Mouse (Mus musculus) heart, postnatal 0 days (tissue): ENCODE results near the gene Agap3. TPM values are rescaled to one million over a fixed set of nuclear protein-coding genes. Genes with fewer than 3 reads are reported as not detected.

Experiments
- ATAC-seq: fragments of 200-750 bp; cut with Nextera tagmentation; 2 replicates; pipeline ENCODE4 v1.8.0; 2017; ENCODE audit warnings: low read depth, moderate number of reproducible peaks, moderate library complexity; ENCODE audit not compliant: insufficient read depth
- DNase-seq: peaks from one replicate; pipeline ENCODE4 v3.0.0-alpha.2; 2016; ENCODE audit warnings: low spot score
- H3K27ac ChIP-seq: fragments of 300-500 bp; sonication (generic); 2 replicates; pipeline ENCODE4 v1.5.1; 2014; ENCODE audit warnings: low read depth, mild to moderate bottlenecking
- H3K27me3 ChIP-seq: fragments of 300-500 bp; sonication (generic); 2 replicates; pipeline ENCODE4 v1.6.1; 2014; ENCODE audit warnings: low read length, mixed read lengths; ENCODE audit not compliant: control insufficient read depth, insufficient read depth
- H3K36me3 ChIP-seq: fragments of 300-500 bp; sonication (generic); replicated peaks from 2 replicates; pipeline ENCODE4 v1.6.1; 2014; ENCODE audit warnings: low read length, mixed read lengths; ENCODE audit not compliant: control insufficient read depth, insufficient read depth
- H3K4me1 ChIP-seq: fragments of 300-500 bp; sonication (generic); 2 replicates; pipeline ENCODE4 v1.6.1; 2014; ENCODE audit warnings: antibody characterized with exemption; ENCODE audit not compliant: control insufficient read depth, insufficient read depth
- H3K4me2 ChIP-seq: fragments of 300-500 bp; sonication (generic); 2 replicates; pipeline ENCODE4 v1.6.1; 2014; ENCODE audit warnings: low read depth, mild to moderate bottlenecking, low read length, moderate library complexity
- H3K4me3 ChIP-seq: fragments of 300-500 bp; sonication (generic); 2 replicates; pipeline ENCODE4 v1.5.1; 2014; ENCODE audit warnings: low read depth, low read length
- H3K9ac ChIP-seq: fragments of 300-500 bp; sonication (generic); replicated peaks from 2 replicates; pipeline ENCODE4 v1.6.1; 2014; ENCODE audit warnings: low read depth, low read length, mixed read lengths
- H3K9me3 ChIP-seq: fragments of 300-500 bp; sonication (generic); replicated peaks from 2 replicates; pipeline ENCODE4 v1.6.1; 2016; ENCODE audit warnings: low read length; ENCODE audit not compliant: control insufficient read depth
- CTCF ChIP-seq: IDR thresholded peaks from 2 replicates; pipeline ENCODE4 v1.5.1; 2016; ENCODE audit warnings: antibody characterized with exemption, control low read depth, low read depth
- EP300 ChIP-seq: IDR thresholded peaks from 2 replicates; pipeline ENCODE4 v1.6.1; 2016; ENCODE audit warnings: antibody characterized with exemption, low read depth
- WGBS: fragments of 180-500 bp; shearing (Covaris S2); extraction: QIAGEN DNeasy Blood & Tissue Kit; methylation state at CpG from one replicate; pipeline ENCODE4 v1.1.7; 2014; 5-methylcytosine and 5-hydroxymethylcytosine counted together
- polyA plus RNA-seq: library from polyadenylated mRNA; unstranded; fragments of >200 nt; fragmentation: Nextera tagmentation; extraction: Ambion mirVana; gene quantifications from 2 replicates; pipeline ENCODE4 v1.2.1, GENCODE M21; 2015
- total RNA-seq: library from RNA; depleted of rRNA; stranded (reverse); fragments of >200 nt; gene quantifications from 2 replicates; pipeline ENCODE4 v1.2.3, GENCODE M21; 2014; ENCODE audit warnings: low replicate concordance; rRNA removed

The Agap3 gene
- 39.3 and 40.6 TPM in 2 replicates for total RNA-seq
- polyA plus RNA-seq: 15.6 and 18.3 TPM in 2 replicates

DNA sequence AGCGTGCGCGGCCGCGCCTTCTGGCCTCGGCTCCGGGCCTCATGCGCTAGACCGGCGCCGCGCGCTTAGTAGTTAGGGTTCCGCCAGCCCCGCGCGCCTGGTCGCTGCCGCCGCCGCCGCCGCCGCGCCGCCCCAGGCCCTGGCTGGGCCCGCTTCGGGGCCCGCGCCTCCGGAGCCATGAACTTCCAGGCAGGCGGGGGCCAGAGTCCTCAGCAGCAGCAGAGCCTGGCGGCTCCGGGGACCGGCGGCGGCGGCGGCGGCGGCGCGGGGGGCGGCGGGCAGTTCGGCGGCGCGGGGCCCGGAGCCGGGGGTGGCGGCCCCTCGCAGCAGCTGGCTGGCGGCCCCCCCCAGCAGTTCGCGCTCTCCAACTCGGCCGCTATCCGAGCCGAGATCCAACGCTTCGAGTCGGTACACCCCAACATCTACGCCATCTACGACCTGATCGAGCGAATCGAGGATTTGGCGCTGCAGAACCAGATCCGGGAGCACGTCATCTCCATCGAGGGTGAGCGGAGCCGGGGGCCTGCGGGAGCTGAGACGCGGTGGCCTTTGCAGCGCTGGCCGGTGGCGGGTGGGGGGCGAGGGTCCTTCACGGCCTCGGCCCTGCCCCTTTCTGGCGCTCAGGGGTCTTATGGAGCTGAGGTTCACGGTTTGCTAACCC is at the start of gene Agap3:
Gene Agap3 (plus strand): TSS at position 148 of the 661 bp plus-strand sequence.
- H3K9ac ChIP-seq: peak within 1 kb of the TSS; percentile 81
- H3K4me1 ChIP-seq: peaks cover 18% of the 10 kb centered on the region
- peak within 1 kb of the TSS; percentile 89 for H3K27ac ChIP-seq
- DNase-seq (no peak), ATAC-seq (no peak)
- no peak for TF ChIP-seq EP300
- no peak for TF ChIP-seq CTCF
- peak within 1 kb of the TSS; percentile 81 for H3K4me3 ChIP-seq
- H3K9me3 ChIP-seq: no peaks in the 10 kb centered on the region
- under 1% methylated on average over 37 of the region's 85 CpGs for WGBS
- H3K4me2 ChIP-seq: peak within 1 kb of the TSS; percentile 99
- no peaks in the 10 kb centered on the region for H3K36me3 ChIP-seq
- no peaks in the 10 kb centered on the region for H3K27me3 ChIP-seq

DNA sequence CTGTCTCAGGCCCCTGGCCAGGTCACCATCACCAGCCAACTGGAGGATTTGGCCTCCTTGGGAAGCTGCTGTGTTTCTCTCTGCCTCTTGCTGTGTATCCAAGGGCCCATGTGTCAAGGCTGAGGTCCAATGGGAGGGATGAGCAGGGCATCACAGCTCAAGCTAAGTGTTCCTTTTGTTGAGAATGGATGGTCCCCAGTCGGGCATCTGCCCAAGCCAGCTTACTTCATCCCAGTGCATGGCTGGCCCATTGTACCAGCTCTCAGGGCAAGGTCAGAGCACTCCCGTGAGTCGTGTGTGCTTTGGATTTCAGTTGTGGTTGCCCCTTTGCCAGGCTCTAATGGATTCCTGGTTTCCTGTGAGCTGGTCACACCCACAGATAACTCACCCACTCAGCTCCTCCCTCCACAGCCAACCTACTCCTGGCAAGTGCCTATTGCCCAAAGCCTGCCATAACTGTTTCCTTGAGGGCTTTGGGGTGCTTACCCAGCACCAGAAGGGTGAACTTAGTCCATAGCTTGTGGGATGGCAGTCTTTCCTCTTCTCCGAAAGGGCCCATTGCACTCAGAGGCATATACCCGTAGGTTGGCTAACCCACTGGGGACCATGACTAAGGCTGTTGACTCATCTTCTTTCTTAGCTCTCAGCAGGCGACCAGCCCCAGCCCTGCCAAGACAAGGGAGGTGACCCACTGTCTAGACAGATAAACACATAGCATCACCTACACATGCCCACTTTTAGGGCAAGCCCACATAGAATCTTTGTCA is 47.2 kb upstream of the Agap3 start:
- no peak for TF ChIP-seq EP300
- TF ChIP-seq CTCF: no peak
- Histone ChIP-seq H3K27ac (no peak overlapping the region), H3K9me3 (no peaks in the 10 kb centered on the region), H3K4me1 (no peaks in the 10 kb centered on the region), H3K27me3 (no peaks in the 10 kb centered on the region), H3K4me2 (no peak overlapping the region), H3K4me3 (no peak overlapping the region), H3K36me3 (peaks cover 61% of the 10 kb centered on the region), H3K9ac (no peak overlapping the region)
- ATAC-seq (no peak), DNase-seq (no peak)
- WGBS: 81% methylated on average over 6 of the region's 6 CpGs

DNA sequence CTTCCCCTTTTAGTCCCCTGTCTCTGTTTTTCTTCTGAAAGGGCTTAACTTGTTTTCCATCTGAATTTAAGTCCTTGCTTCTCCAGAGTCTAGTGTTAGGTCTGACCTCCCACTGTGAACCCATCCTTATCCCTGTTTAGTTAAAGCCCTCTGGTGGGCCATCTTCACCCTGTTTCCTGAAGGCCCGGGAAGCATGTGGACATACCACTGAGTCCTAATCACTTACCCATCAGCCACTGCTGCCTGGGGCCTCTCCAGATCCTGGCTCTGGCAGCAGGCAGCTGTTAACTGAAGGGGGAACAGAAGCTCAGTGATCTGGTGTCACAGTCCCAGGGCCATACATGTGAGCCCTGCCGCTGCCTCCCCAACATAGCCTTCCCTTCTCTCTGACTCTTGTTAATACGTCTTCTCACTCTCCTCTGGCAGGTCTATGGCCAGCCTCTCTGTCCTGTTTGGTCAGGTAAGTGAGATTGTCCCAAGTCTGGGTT is 46.5 kb upstream of the Agap3 start:
- TF ChIP-seq CTCF (no peak), EP300 (no peak)
- Histone ChIP-seq H3K27ac (no peak overlapping the region), H3K4me3 (no peak overlapping the region), H3K4me1 (no peaks in the 10 kb centered on the region), H3K4me2 (no peak overlapping the region), H3K27me3 (no peaks in the 10 kb centered on the region), H3K36me3 (peaks cover 54% of the 10 kb centered on the region), H3K9ac (no peak overlapping the region), H3K9me3 (no peaks in the 10 kb centered on the region)
- no peak for ATAC-seq
- WGBS: 52% methylated on average over 3 of the region's 3 CpGs
- no peak for DNase-seq

DNA sequence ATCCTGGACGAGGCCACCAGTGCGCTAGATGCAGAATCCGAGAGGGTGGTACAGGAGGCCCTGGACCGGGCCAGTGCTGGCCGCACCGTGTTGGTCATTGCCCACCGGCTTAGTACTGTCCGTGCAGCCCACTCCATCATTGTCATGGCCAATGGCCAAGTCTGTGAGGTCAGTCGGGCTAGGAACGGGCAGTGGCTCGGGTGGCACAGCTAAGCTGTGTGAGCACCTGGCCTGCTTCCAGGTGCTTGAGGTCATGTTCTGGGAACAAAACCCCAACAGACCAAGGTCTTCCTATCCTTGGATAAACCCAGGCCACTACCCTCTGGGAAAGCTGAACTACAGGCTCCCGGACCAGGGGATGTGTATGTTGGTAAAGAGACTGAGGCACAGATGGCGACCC is 43.3 kb upstream of the Agap3 start:
- ATAC-seq: peak; percentile 40; the same call in 1 of the 2 replicates
- no peak for TF ChIP-seq EP300
- no peak for TF ChIP-seq CTCF
- DNase-seq: peak; percentile 27
- peaks cover 31% of the 10 kb centered on the region for H3K36me3 ChIP-seq
- no peaks in the 10 kb centered on the region for H3K27me3 ChIP-seq
- no peak overlapping the region for H3K9ac ChIP-seq
- no peak overlapping the region for H3K4me2 ChIP-seq
- H3K27ac ChIP-seq: no peak overlapping the region
- no peak overlapping the region for H3K4me3 ChIP-seq
- no peaks in the 10 kb centered on the region for H3K9me3 ChIP-seq
- WGBS: 78% methylated on average over 13 of the region's 13 CpGs
- H3K4me1 ChIP-seq: no peaks in the 10 kb centered on the region

DNA sequence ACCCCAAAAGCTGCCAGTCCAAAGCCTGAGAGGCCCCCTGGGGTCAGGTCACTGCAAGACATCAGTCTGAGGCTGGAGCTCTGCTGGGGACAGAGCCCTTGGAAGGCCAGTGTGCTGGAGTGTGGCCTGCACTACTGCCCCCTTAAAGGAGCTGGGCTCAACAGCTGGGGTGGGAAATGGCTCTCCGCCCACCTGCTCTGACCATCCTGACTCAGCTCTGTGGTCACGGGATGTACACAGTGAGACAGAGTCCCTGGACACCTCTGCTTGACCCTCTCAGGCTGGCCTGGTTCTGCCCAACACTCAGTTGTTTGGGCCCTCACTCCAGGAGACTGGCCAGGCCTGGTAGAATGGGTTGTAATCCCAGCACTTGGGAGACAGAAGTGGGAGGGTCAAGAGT is 42.5 kb upstream of the Agap3 start:
- no peak overlapping the region for H3K9ac ChIP-seq
- 78% methylated on average over 2 of the region's 2 CpGs for WGBS
- peaks cover 23% of the 10 kb centered on the region for H3K36me3 ChIP-seq
- no peak overlapping the region for H3K27ac ChIP-seq
- DNase-seq: no peak
- no peaks in the 10 kb centered on the region for H3K27me3 ChIP-seq
- no peaks in the 10 kb centered on the region for H3K9me3 ChIP-seq
- no peak overlapping the region for H3K4me3 ChIP-seq
- no peaks in the 10 kb centered on the region for H3K4me1 ChIP-seq
- ATAC-seq: 0 out of 2 replicates have a peak, but pooled peaks have one; percentile 11
- H3K4me2 ChIP-seq: no peak overlapping the region
- TF ChIP-seq CTCF: no peak
- TF ChIP-seq EP300: no peak
